Mouse (Mus musculus): Measurements from ENCODE around the gene Sgcg. TPM values are rescaled to one million over a fixed set of nuclear protein-coding genes. Genes with fewer than 3 reads are reported as not detected.
A peak's percentile ranks its signal among the peaks of the same experiment; 100 is the strongest.

The Sgcg gene
- total RNA-seq, 2 experiments from 2014 or later, result 0.14 TPM; not detected in 1

DNA sequence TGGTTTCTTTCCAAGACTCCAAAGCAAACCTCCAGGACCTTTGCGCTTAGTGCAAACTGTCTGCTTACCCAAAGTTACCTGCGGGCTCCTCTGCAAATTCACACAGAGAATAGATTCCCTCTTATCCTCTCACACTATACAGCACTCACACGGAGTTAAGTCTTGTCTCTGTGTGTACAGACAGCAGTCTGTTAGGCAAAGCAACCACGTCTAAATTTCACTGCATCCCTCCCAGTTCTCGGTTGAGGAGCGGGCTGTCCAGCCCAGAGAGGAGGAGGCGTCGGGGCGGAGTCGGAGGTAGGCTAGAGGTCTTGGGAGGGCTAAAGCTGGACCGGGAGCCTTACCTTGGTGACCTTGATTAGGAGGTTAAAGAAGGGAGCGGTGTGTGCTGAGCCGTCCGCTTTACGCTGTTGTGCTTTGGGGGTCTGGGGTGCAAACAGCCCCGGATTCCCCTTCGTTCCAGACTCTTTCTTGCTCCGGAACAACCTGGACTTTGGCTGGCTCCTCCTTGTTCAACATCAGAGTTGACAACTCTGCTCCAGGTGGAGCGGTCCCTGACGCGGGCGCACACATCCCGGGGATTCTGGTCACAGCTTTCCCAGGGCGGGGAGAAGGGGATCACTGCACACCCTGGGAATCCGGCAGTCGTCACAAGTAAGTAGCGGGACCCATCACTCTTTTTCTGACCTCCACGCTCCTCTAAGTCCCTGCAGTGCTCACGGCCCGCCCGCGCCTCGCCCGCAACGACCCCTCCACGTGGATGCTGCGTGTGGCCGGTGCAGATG lies 16.3 kb upstream of the Sgcg start:
- DNase-seq (ENCODE audit: extremely low spot score in 1 of 2, low spot score in 2 of 2), result no peak
- TF ChIP-seq CTCF (IDR thresholded peaks at IDR 0.05), result no peak
- Histone ChIP-seq H3K4me3 (no peak overlapping the region), H3K27ac (no peak overlapping the region)
- intact Hi-C loops (cut with DNase I), result no loop called here

DNA sequence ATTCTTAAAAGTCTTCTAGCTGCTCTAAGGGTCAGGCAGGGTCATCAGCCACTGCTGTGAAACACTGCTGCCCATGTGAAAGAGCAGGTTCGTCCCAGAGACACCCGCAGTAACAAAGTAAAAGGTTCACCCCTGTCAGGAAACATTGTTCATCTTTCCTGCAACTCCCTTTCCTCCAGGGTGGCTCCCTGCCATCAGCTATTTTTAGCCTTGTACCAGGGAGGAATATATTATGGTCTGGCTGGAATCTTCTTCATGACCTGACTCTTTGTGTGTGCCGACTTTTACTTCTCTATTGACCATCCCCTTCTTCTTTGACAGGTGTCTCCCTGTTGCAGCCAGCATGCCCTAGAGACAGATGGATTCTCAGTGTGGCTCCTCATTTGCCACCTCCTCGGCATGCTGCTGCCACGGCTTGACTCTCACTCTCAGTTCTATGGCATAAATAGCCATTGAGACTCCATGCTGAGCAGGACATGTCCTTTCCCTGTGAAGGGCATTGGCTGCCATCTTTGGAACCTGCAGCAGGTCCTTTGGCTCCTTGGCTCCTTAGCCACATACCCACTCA lies 9.7 kb upstream of the Sgcg start:
- Histone ChIP-seq H3K4me3 (no peak overlapping the region), H3K27ac (no peak overlapping the region)
- intact Hi-C loops (cut with DNase I), result no loop called here
- DNase-seq (ENCODE audit: extremely low spot score in 1 of 2, low spot score in 2 of 2), result no peak
- TF ChIP-seq CTCF (IDR thresholded peaks at IDR 0.05), result no peak

DNA sequence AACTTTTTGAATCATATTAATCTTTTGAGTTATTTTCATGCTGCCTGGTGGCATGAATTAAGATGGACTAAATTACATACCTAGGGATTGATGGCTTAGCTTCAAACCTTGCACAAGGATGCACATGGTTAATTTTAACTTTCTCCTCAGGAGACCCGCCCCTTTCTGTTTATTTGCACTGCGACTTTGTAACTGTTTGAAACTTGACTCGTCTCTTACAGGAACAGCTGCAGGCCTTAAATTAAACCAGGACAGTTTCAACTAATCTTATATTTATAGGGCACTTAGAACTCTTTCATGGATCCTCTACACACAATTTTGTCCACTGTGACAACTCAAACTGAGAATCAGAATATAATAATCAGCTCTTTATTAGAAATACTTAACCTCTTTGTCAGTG lies 794 bp upstream of the Sgcg start:
- no peak for DNase-seq (ENCODE audit: extremely low spot score in 1 of 2, low spot score in 2 of 2)
- Histone ChIP-seq H3K27ac (no peak overlapping the region), H3K4me3 (no peak overlapping the region)
- intact Hi-C loops (cut with DNase I), result no loop called here
- no peak for TF ChIP-seq CTCF (IDR thresholded peaks at IDR 0.05)

DNA sequence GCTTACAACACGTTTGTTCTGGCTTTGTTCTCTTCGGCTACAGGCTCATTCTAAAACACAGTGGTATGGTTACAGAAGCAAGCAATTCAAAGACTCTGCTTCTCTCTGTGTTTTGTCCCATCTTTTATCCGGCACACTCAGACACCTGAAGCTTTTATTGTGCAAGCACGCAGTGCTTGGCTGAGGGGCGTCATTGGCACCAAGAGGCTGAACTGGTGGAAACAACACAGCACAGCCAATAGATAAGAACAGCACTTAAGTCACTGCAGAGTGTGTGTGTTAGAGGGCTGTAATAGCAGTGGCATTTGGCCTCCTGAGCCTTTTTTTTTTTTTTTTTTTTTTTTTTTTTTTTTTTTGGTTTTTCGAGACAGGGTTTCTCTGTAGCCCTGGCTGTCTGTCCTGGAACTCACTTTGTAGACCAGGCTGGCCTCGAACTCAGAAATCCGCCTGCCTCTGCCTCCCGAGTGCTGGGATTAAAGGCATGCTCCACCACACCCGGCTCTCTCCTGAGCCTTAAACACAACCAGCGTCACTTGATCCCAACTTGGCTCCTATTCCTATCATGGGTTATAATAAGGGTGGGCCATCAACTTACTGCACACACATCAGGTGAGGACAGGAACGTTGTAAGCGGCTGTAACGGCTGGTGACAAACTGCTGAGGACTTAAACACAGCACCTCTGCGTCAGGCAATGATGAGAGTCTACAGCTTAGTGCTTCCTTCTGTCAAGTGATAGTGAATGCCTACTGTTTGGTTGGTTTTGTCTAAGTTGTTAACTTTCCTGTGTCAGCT lies 5.5 kb downstream of the Sgcg start:
- no peak for DNase-seq (ENCODE audit: extremely low spot score in 1 of 2, low spot score in 2 of 2)
- H3K27ac ChIP-seq, result no peak overlapping the region
- no peak for TF ChIP-seq CTCF (IDR thresholded peaks at IDR 0.05)
- intact Hi-C loops (cut with DNase I), result no loop called here
- H3K4me3 ChIP-seq, result no peak overlapping the region

DNA sequence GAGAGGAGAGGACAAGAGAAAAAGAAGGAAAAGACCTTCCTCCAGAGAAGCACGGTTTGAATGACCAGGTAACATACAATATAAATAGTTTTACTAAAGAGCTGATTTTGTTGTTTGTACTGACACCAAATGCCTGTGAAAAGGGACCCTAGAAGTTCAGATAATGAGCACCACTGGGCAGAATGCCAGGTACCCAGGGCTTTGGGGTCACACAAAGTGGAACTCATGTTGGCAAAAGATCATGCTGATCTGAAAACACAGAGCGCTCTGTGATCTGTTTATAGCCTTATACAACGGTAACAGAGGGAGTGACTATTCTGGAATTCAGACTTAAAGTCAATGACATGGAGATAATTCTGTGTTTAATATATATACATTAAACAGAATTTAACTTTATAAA lies 11.8 kb downstream of the Sgcg start:
- Histone ChIP-seq H3K4me3 (no peak overlapping the region), H3K27ac (no peak overlapping the region)
- intact Hi-C loops (cut with DNase I), result no loop called here
- no peak for TF ChIP-seq CTCF (IDR thresholded peaks at IDR 0.05)
- DNase-seq (ENCODE audit: extremely low spot score in 1 of 2, low spot score in 2 of 2), result no peak

DNA sequence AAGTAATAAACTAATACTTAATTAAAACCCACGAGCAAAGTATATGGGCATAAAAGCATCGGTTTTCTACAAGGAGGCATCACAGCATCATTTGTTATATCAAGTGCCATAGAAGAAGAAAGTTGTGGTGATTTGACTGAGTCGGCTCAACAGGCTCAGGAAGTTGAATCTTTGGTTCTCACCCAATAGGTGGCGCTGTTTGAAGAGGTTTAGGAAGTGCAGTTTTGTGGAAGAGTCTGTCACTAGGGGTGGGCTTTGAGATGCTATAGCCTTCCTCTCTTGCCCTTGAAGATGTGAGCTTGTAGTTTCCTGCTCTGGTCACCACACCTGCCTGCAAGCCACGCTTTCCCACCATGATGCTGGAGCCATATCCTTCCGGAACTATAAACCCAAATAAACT lies 15.7 kb downstream of the Sgcg start:
- no peak for DNase-seq (ENCODE audit: extremely low spot score in 1 of 2, low spot score in 2 of 2)
- TF ChIP-seq CTCF (IDR thresholded peaks at IDR 0.05), result peak; percentile 37
- intact Hi-C loops (cut with DNase I), result loop anchor here (1.0 kb wide), 1 partner anchor 52 kb away; no protein-coding TSS in a partner anchor
- H3K4me3 ChIP-seq, result no peak overlapping the region
- no peak overlapping the region for H3K27ac ChIP-seq

DNA sequence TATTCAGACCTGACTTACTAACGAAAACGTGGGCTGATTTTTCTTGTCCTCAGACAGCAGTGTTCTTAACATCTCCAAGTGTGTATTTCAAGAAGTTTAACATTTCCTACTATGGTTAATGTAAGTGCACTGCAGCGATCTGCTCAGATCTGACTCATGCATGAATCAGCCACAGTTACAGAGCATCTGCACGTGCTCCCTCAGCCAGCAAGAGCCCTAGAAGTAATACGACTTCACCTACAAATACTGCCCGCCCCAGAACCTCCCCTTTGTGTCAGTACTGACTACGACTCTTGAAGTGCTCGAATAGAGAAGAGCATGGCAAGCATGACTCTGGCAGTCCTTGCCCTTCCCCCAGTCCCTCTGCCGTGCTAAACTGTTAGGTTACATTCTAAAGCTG lies 19.5 kb downstream of the Sgcg start:
- intact Hi-C loops (cut with DNase I), result no loop called here
- Histone ChIP-seq H3K4me3 (no peak overlapping the region), H3K27ac (no peak overlapping the region)
- TF ChIP-seq CTCF (IDR thresholded peaks at IDR 0.05), result no peak
- DNase-seq (ENCODE audit: extremely low spot score in 1 of 2, low spot score in 2 of 2), result peak; percentile 27 to 42

DNA sequence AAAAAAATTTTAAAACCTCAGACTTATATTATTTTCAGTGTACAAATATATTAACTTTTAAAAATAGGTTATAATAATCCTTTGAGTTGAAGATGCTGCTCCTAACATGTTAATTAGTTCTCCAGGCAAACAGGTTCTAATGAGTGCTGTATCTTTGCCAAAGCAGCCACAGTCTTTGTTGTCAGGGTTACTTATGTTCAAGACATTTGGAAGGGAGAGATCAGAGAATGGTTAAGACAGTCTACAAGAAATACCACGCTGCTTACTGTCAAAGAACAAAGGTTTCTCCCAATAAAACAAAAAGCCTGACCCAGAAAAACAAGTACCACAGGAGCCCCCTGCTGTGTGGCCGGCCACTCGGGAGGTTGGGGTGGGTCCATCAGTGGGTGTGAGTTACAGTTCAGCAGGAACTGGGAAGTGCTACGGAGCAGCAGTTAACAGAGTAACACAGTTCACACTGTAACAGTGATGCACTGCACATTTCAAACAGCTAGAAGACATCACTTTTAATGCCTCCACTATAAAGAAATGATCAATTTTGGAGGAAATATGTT lies 21.1 kb downstream of the Sgcg start:
- no peak overlapping the region for H3K27ac ChIP-seq
- no peak for TF ChIP-seq CTCF (IDR thresholded peaks at IDR 0.05)
- intact Hi-C loops (cut with DNase I), result no loop called here
- DNase-seq (ENCODE audit: extremely low spot score in 1 of 2, low spot score in 2 of 2), result no peak
- H3K4me3 ChIP-seq, result no peak overlapping the region

DNA sequence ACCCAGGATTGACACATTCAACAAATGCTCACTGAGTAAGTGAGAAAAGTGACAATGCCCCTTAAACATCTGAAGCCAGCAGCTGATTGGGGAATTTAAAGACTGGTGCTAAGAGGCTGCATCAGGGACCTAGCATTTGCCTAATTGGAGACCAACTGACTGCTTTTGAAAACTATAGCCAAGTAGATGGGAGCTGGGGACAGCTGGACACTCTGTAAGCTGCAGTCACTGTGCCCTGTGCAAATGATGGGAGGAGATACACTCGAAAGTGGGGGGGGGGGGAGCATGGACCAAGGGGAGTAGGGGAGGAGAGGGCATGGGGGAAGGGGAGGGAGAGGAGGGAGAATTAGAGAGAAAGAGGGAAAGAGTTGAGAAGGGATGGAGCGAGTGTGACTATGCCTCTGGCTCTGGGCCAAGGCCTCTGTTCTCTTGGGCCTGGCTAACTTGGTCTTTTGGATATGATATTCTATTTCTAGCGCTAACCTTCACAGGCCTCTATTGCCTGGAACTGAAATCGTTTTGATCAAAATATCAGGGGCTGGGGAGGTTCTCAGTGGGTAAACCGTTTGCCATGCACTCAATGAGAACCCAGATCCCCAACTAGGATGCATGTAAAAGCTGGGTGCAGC lies 22.3 kb downstream of the Sgcg start:
- Histone ChIP-seq H3K27ac (no peak overlapping the region), H3K4me3 (no peak overlapping the region)
- no peak for TF ChIP-seq CTCF (IDR thresholded peaks at IDR 0.05)
- DNase-seq (ENCODE audit: extremely low spot score in 1 of 2, low spot score in 2 of 2), result no peak
- intact Hi-C loops (cut with DNase I), result no loop called here

DNA sequence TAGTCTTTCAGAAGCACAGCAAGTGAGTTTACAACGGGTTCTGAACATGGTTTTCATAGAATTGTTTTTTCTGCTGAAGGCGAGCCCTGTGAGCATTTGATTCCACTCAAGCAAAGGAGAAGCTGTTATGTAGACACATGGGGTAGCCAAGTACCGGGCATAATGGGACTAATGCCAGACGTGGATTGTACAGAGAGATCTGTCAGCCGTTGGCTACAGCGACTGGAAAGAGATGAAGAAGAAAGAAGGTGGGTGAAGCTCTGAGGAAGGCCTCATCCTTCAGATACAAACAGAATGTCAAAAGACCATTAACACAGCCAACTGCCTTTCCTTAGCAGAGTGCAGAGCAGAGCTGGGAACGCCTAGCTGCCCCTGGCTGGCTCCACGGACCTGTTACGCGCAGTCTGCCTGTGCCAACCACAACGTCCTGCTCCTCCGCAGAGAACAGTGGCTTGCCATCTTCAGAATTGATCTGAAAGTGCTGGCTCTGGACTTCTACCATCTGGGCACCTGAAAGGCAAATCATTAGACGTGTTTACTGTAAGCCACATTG lies 26.2 kb downstream of the Sgcg start:
- Histone ChIP-seq H3K4me3 (no peak overlapping the region), H3K27ac (no peak overlapping the region)
- intact Hi-C loops (cut with DNase I), result no loop called here
- DNase-seq (ENCODE audit: extremely low spot score in 1 of 2, low spot score in 2 of 2), result no peak
- no peak for TF ChIP-seq CTCF (IDR thresholded peaks at IDR 0.05)

DNA sequence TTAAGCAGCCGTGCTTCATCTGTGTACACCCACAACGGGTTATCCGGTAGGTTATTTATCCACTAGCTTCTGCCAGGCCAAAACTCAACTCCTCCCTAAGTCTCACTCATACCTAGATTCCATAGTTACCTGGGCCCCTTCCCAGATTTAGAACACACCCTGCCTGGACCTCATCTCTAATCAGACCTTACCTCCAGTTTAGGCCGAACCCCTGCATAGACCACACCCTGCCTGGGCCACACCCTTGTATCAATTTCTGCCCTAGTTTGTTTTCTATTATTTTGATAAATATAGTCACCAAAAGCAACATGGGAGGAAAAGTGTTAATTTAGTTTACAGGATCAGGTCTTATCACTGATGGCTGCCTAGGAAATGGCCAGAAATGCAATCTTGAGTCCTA lies 28.1 kb downstream of the Sgcg start:
- DNase-seq (ENCODE audit: extremely low spot score in 1 of 2, low spot score in 2 of 2), result no peak
- intact Hi-C loops (cut with DNase I), result no loop called here
- no peak overlapping the region for H3K4me3 ChIP-seq
- TF ChIP-seq CTCF (IDR thresholded peaks at IDR 0.05), result no peak
- H3K27ac ChIP-seq, result no peak overlapping the region

Data from left cerebral cortex, adult 2 months (tissue).